Mouse (Mus musculus): ENCODE measurements at regions not wholly inside any gene's neighbourhood (a gene's known extent, or its start where the extent isn't known, plus 50 kb on each side); places are given as distances from the start of the nearest gene placed in this dataset.

DNA sequence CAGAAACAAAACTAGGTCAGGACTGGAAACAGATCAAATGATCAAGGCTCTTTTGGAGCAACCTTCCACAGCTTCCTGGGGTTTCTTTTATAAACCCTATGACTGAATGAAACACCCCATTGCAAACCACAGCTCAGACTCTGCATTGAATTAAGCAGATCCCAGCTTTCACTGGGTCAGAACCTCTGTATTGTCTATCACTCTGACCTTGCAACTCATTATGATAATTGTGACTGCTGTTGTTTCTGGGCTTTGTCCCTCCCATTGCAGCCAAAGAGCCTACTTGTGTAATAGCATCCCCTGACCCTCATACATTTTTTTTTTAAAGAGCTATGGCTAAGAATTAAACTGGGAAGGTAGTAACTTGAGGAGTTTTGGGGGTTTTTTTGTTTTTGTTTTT is 388.5 kb upstream of the Sgcd start:
- Histone ChIP-seq H3K9me3 (ENCODE audit: control insufficient read depth, low read length) (no peaks in the 10 kb centered on the region), H3K36me3 (ENCODE audit: control insufficient read depth, insufficient read depth, low read length) (no peaks in the 10 kb centered on the region), H3K4me1 (ENCODE audit: control insufficient read depth in 2 of 2, insufficient read depth in 2 of 2, low read length in 2 of 2) (no peaks in the 10 kb centered on the region), H3K27ac (replicated peaks in 1 of 2; ENCODE audit: control insufficient read depth in 1 of 2, insufficient read depth in 1 of 2, low read depth in 2 of 2, low read length in 2 of 2) (no peak overlapping the region), H3K27me3 (ENCODE audit: control insufficient read depth, insufficient read depth, low read length) (no peaks in the 10 kb centered on the region), H3K4me3 (ENCODE audit: control insufficient read depth in 1 of 2, insufficient read depth in 1 of 2, low read depth in 1 of 2, low read length in 2 of 2) (no peak overlapping the region), H3K9ac (ENCODE audit: low read length) (no peak overlapping the region), H3K4me2 (ENCODE audit: low read length) (no peak overlapping the region)
- ATAC-seq (ENCODE audit: insufficient number of reproducible peaks, insufficient read depth, low FRiP score, low read depth), result no peak

DNA sequence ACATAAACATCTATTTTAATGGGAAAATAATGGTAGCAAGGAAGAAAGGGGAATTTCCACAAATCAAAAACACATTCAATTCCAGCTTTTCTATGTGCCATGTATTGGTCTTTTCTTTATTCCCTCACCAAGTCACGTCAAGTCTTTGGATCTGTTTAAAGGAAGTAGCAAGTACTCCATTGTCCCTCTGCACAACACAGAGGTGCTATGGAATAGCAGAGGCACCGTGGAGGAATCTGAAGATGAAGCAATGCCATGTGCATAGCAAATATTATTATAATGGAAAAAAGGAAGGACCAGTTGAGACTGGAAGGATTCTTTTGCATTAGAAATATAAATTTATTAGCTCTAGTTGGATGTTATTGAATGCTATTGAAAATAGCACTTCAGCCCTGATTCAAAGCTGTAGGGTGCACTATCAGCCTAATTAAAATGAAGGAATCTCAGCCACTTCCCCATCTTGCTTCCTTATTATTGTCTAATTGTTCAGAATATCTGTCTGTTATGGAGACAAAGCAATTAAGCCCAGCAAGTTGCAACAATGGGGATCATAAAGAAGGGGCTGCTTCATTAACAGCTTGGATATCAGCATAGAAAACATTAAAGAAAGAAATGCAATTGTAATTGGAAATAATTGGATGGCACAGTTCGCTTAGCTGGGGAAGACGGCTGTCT is 362.7 kb upstream of the Sgcd start:
- no peak overlapping the region for H3K27ac ChIP-seq (replicated peaks in 1 of 2; ENCODE audit: control insufficient read depth in 1 of 2, insufficient read depth in 1 of 2, low read depth in 2 of 2, low read length in 2 of 2)
- 71% methylated on average over 4 of the region's 4 CpGs for WGBS
- H3K27me3 ChIP-seq (ENCODE audit: control insufficient read depth, insufficient read depth, low read length), result no peaks in the 10 kb centered on the region

DNA sequence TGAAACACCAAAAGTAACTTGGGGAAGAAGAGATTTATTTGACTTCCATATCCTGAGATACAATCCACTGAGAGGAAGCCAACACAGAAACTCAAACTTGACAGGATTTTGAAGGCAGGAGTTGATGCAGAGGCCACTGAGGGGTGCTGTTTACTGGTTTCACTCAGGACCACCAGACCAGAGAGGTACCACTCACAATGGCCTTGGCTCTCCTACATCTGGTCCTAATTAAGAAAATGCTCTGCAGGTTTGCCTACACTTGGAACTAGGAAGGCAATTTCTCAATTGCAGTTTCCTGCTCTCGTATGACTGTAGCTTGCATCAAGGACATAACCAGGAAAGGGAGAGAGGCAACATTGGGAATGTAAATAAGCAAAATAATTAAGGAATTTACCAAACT is 325.7 kb upstream of the Sgcd start:
- no peaks in the 10 kb centered on the region for H3K4me1 ChIP-seq (ENCODE audit: control insufficient read depth in 2 of 2, insufficient read depth in 2 of 2, low read length in 2 of 2)
- no peaks in the 10 kb centered on the region for H3K9me3 ChIP-seq (ENCODE audit: control insufficient read depth, low read length)
- H3K9ac ChIP-seq (ENCODE audit: low read length), result no peak overlapping the region
- H3K27ac ChIP-seq (replicated peaks in 1 of 2; ENCODE audit: control insufficient read depth in 1 of 2, insufficient read depth in 1 of 2, low read depth in 2 of 2, low read length in 2 of 2), result no peak overlapping the region
- WGBS, result 60% methylated on average over 1 of the region's 1 CpGs
- H3K36me3 ChIP-seq (ENCODE audit: control insufficient read depth, insufficient read depth, low read length), result no peaks in the 10 kb centered on the region
- no peak overlapping the region for H3K4me3 ChIP-seq (ENCODE audit: control insufficient read depth in 1 of 2, insufficient read depth in 1 of 2, low read depth in 1 of 2, low read length in 2 of 2)
- no peak overlapping the region for H3K4me2 ChIP-seq (ENCODE audit: low read length)
- no peak for ATAC-seq (ENCODE audit: insufficient number of reproducible peaks, insufficient read depth, low FRiP score, low read depth)
- H3K27me3 ChIP-seq (ENCODE audit: control insufficient read depth, insufficient read depth, low read length), result no peaks in the 10 kb centered on the region

More for the DNA sequence above, 362.7 kb upstream of the Sgcd start:
- ATAC-seq (ENCODE audit: insufficient number of reproducible peaks, insufficient read depth, low FRiP score, low read depth), result no peak
- Histone ChIP-seq H3K9ac (ENCODE audit: low read length) (no peak overlapping the region), H3K4me1 (ENCODE audit: control insufficient read depth in 2 of 2, insufficient read depth in 2 of 2, low read length in 2 of 2) (no peaks in the 10 kb centered on the region), H3K9me3 (ENCODE audit: control insufficient read depth, low read length) (no peaks in the 10 kb centered on the region), H3K4me3 (ENCODE audit: control insufficient read depth in 1 of 2, insufficient read depth in 1 of 2, low read depth in 1 of 2, low read length in 2 of 2) (no peak overlapping the region), H3K36me3 (ENCODE audit: control insufficient read depth, insufficient read depth, low read length) (no peaks in the 10 kb centered on the region), H3K4me2 (ENCODE audit: low read length) (no peak overlapping the region)

GRCm38 (mm10) chr11:48295370-48295769 is 306.6 kb upstream of the Sgcd start:
- 49% methylated on average over 3 of the region's 3 CpGs for WGBS
- Histone ChIP-seq H3K9ac (ENCODE audit: low read length) (no peak overlapping the region), H3K27me3 (ENCODE audit: control insufficient read depth, insufficient read depth, low read length) (no peaks in the 10 kb centered on the region), H3K9me3 (ENCODE audit: control insufficient read depth, low read length) (no peaks in the 10 kb centered on the region), H3K27ac (replicated peaks in 1 of 2; ENCODE audit: control insufficient read depth in 1 of 2, insufficient read depth in 1 of 2, low read depth in 2 of 2, low read length in 2 of 2) (no peak overlapping the region), H3K4me1 (ENCODE audit: control insufficient read depth in 2 of 2, insufficient read depth in 2 of 2, low read length in 2 of 2) (no peaks in the 10 kb centered on the region), H3K4me2 (ENCODE audit: low read length) (no peak overlapping the region), H3K36me3 (ENCODE audit: control insufficient read depth, insufficient read depth, low read length) (no peaks in the 10 kb centered on the region), H3K4me3 (ENCODE audit: control insufficient read depth in 1 of 2, insufficient read depth in 1 of 2, low read depth in 1 of 2, low read length in 2 of 2) (no peak overlapping the region)
- ATAC-seq (ENCODE audit: insufficient number of reproducible peaks, insufficient read depth, low FRiP score, low read depth), result no peak

GRCm38 (mm10) chr11:48262492-48262891 is 273.7 kb upstream of the Sgcd start:
- no peaks in the 10 kb centered on the region for H3K27me3 ChIP-seq (ENCODE audit: control insufficient read depth, insufficient read depth, low read length)
- no peak overlapping the region for H3K27ac ChIP-seq (replicated peaks in 1 of 2; ENCODE audit: control insufficient read depth in 1 of 2, insufficient read depth in 1 of 2, low read depth in 2 of 2, low read length in 2 of 2)
- no peak overlapping the region for H3K4me2 ChIP-seq (ENCODE audit: low read length)
- no peak for ATAC-seq (ENCODE audit: insufficient number of reproducible peaks, insufficient read depth, low FRiP score, low read depth)
- no peaks in the 10 kb centered on the region for H3K9me3 ChIP-seq (ENCODE audit: control insufficient read depth, low read length)
- H3K36me3 ChIP-seq (ENCODE audit: control insufficient read depth, insufficient read depth, low read length), result no peaks in the 10 kb centered on the region
- no peak overlapping the region for H3K4me3 ChIP-seq (ENCODE audit: control insufficient read depth in 1 of 2, insufficient read depth in 1 of 2, low read depth in 1 of 2, low read length in 2 of 2)
- WGBS, result 80% methylated on average over 3 of the region's 3 CpGs
- H3K4me1 ChIP-seq (ENCODE audit: control insufficient read depth in 2 of 2, insufficient read depth in 2 of 2, low read length in 2 of 2), result no peaks in the 10 kb centered on the region
- H3K9ac ChIP-seq (ENCODE audit: low read length), result no peak overlapping the region

DNA sequence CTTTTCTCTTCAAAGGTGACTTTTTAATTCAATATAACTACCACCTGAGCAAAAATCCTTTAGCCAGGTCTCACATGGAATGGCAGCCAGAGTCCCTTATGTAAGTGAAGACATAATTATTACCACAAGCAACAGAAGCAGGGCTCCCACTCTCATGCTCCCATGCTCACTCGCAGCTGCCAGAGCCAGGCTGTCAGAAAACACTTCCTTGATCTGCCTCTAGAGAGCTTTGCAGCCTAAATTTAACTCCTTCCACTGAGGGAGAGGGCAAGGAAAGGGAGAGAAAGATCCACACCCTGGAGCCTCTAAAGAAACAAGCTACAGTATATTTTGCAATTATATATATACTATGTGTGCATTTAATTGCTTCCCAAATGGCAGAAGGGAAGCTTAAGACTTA is 272.3 kb upstream of the Sgcd start:
- no peak for ATAC-seq (ENCODE audit: insufficient number of reproducible peaks, insufficient read depth, low FRiP score, low read depth)
- WGBS, result 0% methylated on average over 1 of the region's 1 CpGs

DNA sequence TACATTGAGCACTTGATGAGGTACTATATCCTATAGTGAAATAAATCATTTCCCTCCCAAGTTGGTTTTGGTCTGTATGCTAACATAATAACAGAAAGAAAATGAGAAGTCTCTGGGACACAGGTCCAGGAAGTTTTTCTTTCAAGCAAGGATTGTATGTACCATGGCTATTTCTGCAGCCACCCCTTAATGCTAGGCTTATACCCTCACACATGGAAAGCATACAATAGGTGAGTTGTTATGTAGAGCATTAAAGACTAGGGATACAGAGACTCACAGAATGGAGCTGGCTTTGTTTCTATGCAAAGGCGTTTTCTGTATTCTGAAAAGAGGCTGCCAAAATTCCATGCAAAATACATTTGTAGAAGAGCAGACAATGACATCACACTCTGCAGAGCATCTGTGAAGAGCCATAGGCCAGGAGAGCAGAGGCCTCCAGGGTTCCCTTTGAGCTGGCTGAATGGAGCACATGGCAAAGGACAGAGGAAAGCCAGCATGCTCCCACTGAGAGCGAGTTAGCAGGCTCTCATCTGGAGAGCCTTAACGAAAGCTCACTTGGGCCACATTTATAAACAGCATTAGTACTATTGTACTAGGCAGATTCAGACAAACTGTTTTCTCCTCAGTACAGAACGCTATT is 262.0 kb upstream of the Sgcd start:
- Histone ChIP-seq H3K9ac (ENCODE audit: low read length) (no peak overlapping the region), H3K4me2 (ENCODE audit: low read length) (no peak overlapping the region), H3K4me1 (ENCODE audit: control insufficient read depth in 2 of 2, insufficient read depth in 2 of 2, low read length in 2 of 2) (no peaks in the 10 kb centered on the region)

More for the DNA sequence above, 272.3 kb upstream of the Sgcd start:
- Histone ChIP-seq H3K9ac (ENCODE audit: low read length) (no peak overlapping the region), H3K4me3 (ENCODE audit: control insufficient read depth in 1 of 2, insufficient read depth in 1 of 2, low read depth in 1 of 2, low read length in 2 of 2) (no peak overlapping the region), H3K4me2 (ENCODE audit: low read length) (no peak overlapping the region), H3K9me3 (ENCODE audit: control insufficient read depth, low read length) (no peaks in the 10 kb centered on the region), H3K36me3 (ENCODE audit: control insufficient read depth, insufficient read depth, low read length) (no peaks in the 10 kb centered on the region), H3K27me3 (ENCODE audit: control insufficient read depth, insufficient read depth, low read length) (no peaks in the 10 kb centered on the region), H3K27ac (replicated peaks in 1 of 2; ENCODE audit: control insufficient read depth in 1 of 2, insufficient read depth in 1 of 2, low read depth in 2 of 2, low read length in 2 of 2) (no peak overlapping the region), H3K4me1 (ENCODE audit: control insufficient read depth in 2 of 2, insufficient read depth in 2 of 2, low read length in 2 of 2) (no peaks in the 10 kb centered on the region)

GRCm38 (mm10) chr11:48249315-48249714 is 260.5 kb upstream of the Sgcd start:
- Histone ChIP-seq H3K4me3 (ENCODE audit: control insufficient read depth in 1 of 2, insufficient read depth in 1 of 2, low read depth in 1 of 2, low read length in 2 of 2) (no peak overlapping the region), H3K9ac (ENCODE audit: low read length) (no peak overlapping the region), H3K27me3 (ENCODE audit: control insufficient read depth, insufficient read depth, low read length) (no peaks in the 10 kb centered on the region), H3K36me3 (ENCODE audit: control insufficient read depth, insufficient read depth, low read length) (no peaks in the 10 kb centered on the region), H3K4me2 (ENCODE audit: low read length) (no peak overlapping the region), H3K27ac (replicated peaks in 1 of 2; ENCODE audit: control insufficient read depth in 1 of 2, insufficient read depth in 1 of 2, low read depth in 2 of 2, low read length in 2 of 2) (no peak overlapping the region), H3K9me3 (ENCODE audit: control insufficient read depth, low read length) (no peaks in the 10 kb centered on the region), H3K4me1 (ENCODE audit: control insufficient read depth in 2 of 2, insufficient read depth in 2 of 2, low read length in 2 of 2) (no peaks in the 10 kb centered on the region)
- WGBS, result 24% methylated on average over 1 of the region's 1 CpGs
- no peak for ATAC-seq (ENCODE audit: insufficient number of reproducible peaks, insufficient read depth, low FRiP score, low read depth)

More for the DNA sequence above, 262.0 kb upstream of the Sgcd start:
- H3K4me3 ChIP-seq (ENCODE audit: control insufficient read depth in 1 of 2, insufficient read depth in 1 of 2, low read depth in 1 of 2, low read length in 2 of 2), result no peak overlapping the region
- no peaks in the 10 kb centered on the region for H3K27me3 ChIP-seq (ENCODE audit: control insufficient read depth, insufficient read depth, low read length)
- 67% methylated on average over 4 of the region's 4 CpGs for WGBS
- no peak for ATAC-seq (ENCODE audit: insufficient number of reproducible peaks, insufficient read depth, low FRiP score, low read depth)
- no peaks in the 10 kb centered on the region for H3K9me3 ChIP-seq (ENCODE audit: control insufficient read depth, low read length)
- H3K36me3 ChIP-seq (ENCODE audit: control insufficient read depth, insufficient read depth, low read length), result no peaks in the 10 kb centered on the region
- no peak overlapping the region for H3K27ac ChIP-seq (replicated peaks in 1 of 2; ENCODE audit: control insufficient read depth in 1 of 2, insufficient read depth in 1 of 2, low read depth in 2 of 2, low read length in 2 of 2)
